11 mouse cellular contexts compared by ENCODE assay signal in genomic region chr2:145888766-145889480, GRCm38 (mm10). TPM values are rescaled to one million over a fixed set of nuclear protein-coding genes. Genes with fewer than 3 reads are reported as not detected.
DNase-seq lines count a peak whose midpoint lies in the region; ATAC-seq and TF ChIP-seq lines count a peak whose summit lies in the region.
"Had no signal": no experiment of that assay in that cellular context is flagged by ENCODE, and none has a peak within 500 bp of the region (broad histone marks: within the 10 kb centered on the region; RNA-seq: fewer than 3 reads in every experiment).

No protein-coding gene starts in this region.

- peaks cover 24% of the 10 kb centered on the region for H3K4me1 ChIP-seq in kidney, adult 2 months (ENCODE audit: control insufficient read depth, insufficient read depth, low read length)
- H3K4me1 ChIP-seq in bone marrow macrophage, adult 2 months (ENCODE audit: control insufficient read depth, insufficient read depth, low read length): peaks cover 72% of the 10 kb centered on the region
- peaks cover 45% of the 10 kb centered on the region for H3K4me1 ChIP-seq in embryonic facial prominence, embryonic 12.5 days
- 0 out of 2 replicates have a peak, but pooled peaks cover 3% of the 10 kb centered on the region for H3K4me1 ChIP-seq in liver, embryonic 11.5 days (replicated peaks; ENCODE audit: control insufficient read depth, insufficient read depth, low read length)

- H3K27me3 ChIP-seq in kidney, adult 2 months (replicated peaks; ENCODE audit: control insufficient read depth, insufficient read depth, low read length): no peaks in the 10 kb centered on the region
- no peaks in the 10 kb centered on the region for H3K27me3 ChIP-seq in embryonic facial prominence, embryonic 12.5 days
- no peaks in the 10 kb centered on the region for H3K27me3 ChIP-seq in liver, embryonic 11.5 days (replicated peaks; ENCODE audit: control insufficient read depth, insufficient read depth, low read length)

- no peak overlapping the region for H3K4me2 ChIP-seq in embryonic facial prominence, embryonic 12.5 days (replicated peaks)
- no peak overlapping the region for H3K4me2 ChIP-seq in liver, embryonic 11.5 days

- no peak overlapping the region for H3K4me3 ChIP-seq in kidney, adult 2 months (ENCODE audit: insufficient read depth, low read depth, low read length)
- H3K4me3 ChIP-seq in bone marrow macrophage, adult 2 months (ENCODE audit: insufficient read depth, low read length): no peak overlapping the region
- H3K4me3 ChIP-seq in embryonic facial prominence, embryonic 12.5 days: no peak overlapping the region
- no peak overlapping the region for H3K4me3 ChIP-seq in liver, embryonic 11.5 days (ENCODE audit: low read depth, low read length)
- H3K4me3 ChIP-seq: forebrain, embryonic 10.5 days had no signal

- DNase-seq in kidney, adult 2 months: no peak
- no peak for DNase-seq in kidney, postnatal 4 days
- no peak for DNase-seq in liver, embryonic 11.5 days (ENCODE audit: low spot score)
- DNase-seq in cerebellum, postnatal 25 days: no peak
- no peak for DNase-seq in spleen, postnatal 4 days (ENCODE audit: low spot score in 2 of 2)
- no peak for DNase-seq in cerebellum, adult 9-11 months
- DNase-seq: adrenal gland, postnatal 25 days had no signal

- H3K9ac ChIP-seq in embryonic facial prominence, embryonic 12.5 days: no peak overlapping the region
- H3K9ac ChIP-seq in liver, embryonic 11.5 days (ENCODE audit: low read depth, low read length): no peak overlapping the region

- ATAC-seq in embryonic facial prominence, embryonic 12.5 days (ENCODE audit: insufficient number of reproducible peaks, insufficient read depth, low FRiP score, low TSS enrichment): no peak; the same call in 1 of the 2 replicates
- ATAC-seq in liver, embryonic 11.5 days (replicated peaks; ENCODE audit: low FRiP score): no peak

- TF ChIP-seq CTCF in kidney, adult 2 months (conservative IDR thresholded peaks at IDR 0.05; ENCODE audit: insufficient read depth, insufficient read length, low read depth, low read length): no peak
- TF ChIP-seq CTCF in bone marrow macrophage, adult 2 months (IDR thresholded peaks at IDR 0.05; ENCODE audit: low read depth, low read length): no peak

- TF ChIP-seq POLR2A in kidney, adult 2 months (IDR thresholded peaks at IDR 0.05; ENCODE audit: low read depth, low read length): no peak
- no peak for TF ChIP-seq POLR2A in bone marrow macrophage, adult 2 months (IDR thresholded peaks at IDR 0.05; ENCODE audit: borderline replicate concordance, low read depth, low read length)

- H3K36me3 ChIP-seq in kidney, adult 2 months (ENCODE audit: control insufficient read depth, insufficient read depth, low read length): peaks cover 5% of the 10 kb centered on the region; the same call in 1 of the 2 replicates
- peaks cover 9% of the 10 kb centered on the region; the same call in 1 of the 2 replicates for H3K36me3 ChIP-seq in embryonic facial prominence, embryonic 12.5 days
- H3K36me3 ChIP-seq in liver, embryonic 11.5 days (ENCODE audit: control insufficient read depth, insufficient read depth, low read length): no peaks in the 10 kb centered on the region
- H3K36me3 ChIP-seq: G1E had no signal

- peak overlapping the region; percentile 84 for H3K27ac ChIP-seq in kidney, adult 2 months (ENCODE audit: insufficient read depth, low read depth, low read length)
- H3K27ac ChIP-seq in bone marrow macrophage, adult 2 months (ENCODE audit: insufficient read depth, low read depth, low read length): peak overlapping the region; percentile 98
- peak overlapping the region; percentile 91 for H3K27ac ChIP-seq in embryonic facial prominence, embryonic 12.5 days
- H3K27ac ChIP-seq in liver, embryonic 11.5 days (ENCODE audit: low read depth, low read length): peak overlapping the region; percentile 22; the same call in 1 of the 2 replicates
- H3K27ac ChIP-seq: forebrain, embryonic 10.5 days had no signal

- 48% methylated on average over 6 of the region's 6 CpGs for whole genome bisulfite sequencing in kidney, adult 2 months
- 33% methylated on average over 6 of the region's 6 CpGs for WGBS in embryonic facial prominence, embryonic 12.5 days
- 68% methylated on average over 6 of the region's 6 CpGs for WGBS in liver, embryonic 11.5 days

- no peaks in the 10 kb centered on the region for H3K9me3 ChIP-seq in embryonic facial prominence, embryonic 12.5 days
- no peaks in the 10 kb centered on the region for H3K9me3 ChIP-seq in liver, embryonic 11.5 days (ENCODE audit: control insufficient read depth, low read length)
- H3K9me3 ChIP-seq: forebrain, embryonic 10.5 days had no signal

RNA-seq across cellular contexts. Expression of gene Naa20, which starts 13.0 kb away (rescaled TPM):
- polyA plus RNA-seq in kidney, adult 2 months (2012; rRNA removed): 33.9 and 43.7 TPM in 2 replicates
- polyA plus RNA-seq in bone marrow macrophage, adult 2 months (2012; ENCODE audit: insufficient read depth, insufficient read length, missing spikeins): 77.3 and 85.4 TPM in 2 replicates
- polyA plus RNA-seq in embryonic facial prominence, embryonic 12.5 days (2016; fragmentation: Nextera tagmentation; extraction: Ambion mirVana): 152 and 156 TPM in 2 replicates
- polyA plus RNA-seq in liver, embryonic 11.5 days (2014; fragmentation: Nextera tagmentation; extraction: Ambion mirVana): 147 and 156 TPM in 2 replicates

RNA-seq across cellular contexts. Expression of gene Cfap61, which starts 45.7 kb away (rescaled TPM):
- polyA plus RNA-seq in kidney, adult 2 months (2012; rRNA removed): 0.29 and 0.38 TPM in 2 replicates
- polyA plus RNA-seq in bone marrow macrophage, adult 2 months (2012; ENCODE audit: insufficient read depth, insufficient read length, missing spikeins): not detected in 2 replicates
- 0.69 and 0.88 TPM in 2 replicates for polyA plus RNA-seq in embryonic facial prominence, embryonic 12.5 days (2016; fragmentation: Nextera tagmentation; extraction: Ambion mirVana)
- polyA plus RNA-seq in liver, embryonic 11.5 days (2014; fragmentation: Nextera tagmentation; extraction: Ambion mirVana): 0.10 TPM in 1 of 2 replicates, not detected in the other
- polyA plus RNA-seq: G1E had no signal

RNA-seq across cellular contexts. Expression of gene Crnkl1, which starts 45.9 kb away (rescaled TPM):
- 5.9 and 8.8 TPM in 2 replicates for polyA plus RNA-seq in kidney, adult 2 months (2012; rRNA removed)
- 18.2 and 22.0 TPM in 2 replicates for polyA plus RNA-seq in bone marrow macrophage, adult 2 months (2012; ENCODE audit: insufficient read depth, insufficient read length, missing spikeins)
- 35.4 and 41.1 TPM in 2 replicates for polyA plus RNA-seq in embryonic facial prominence, embryonic 12.5 days (2016; fragmentation: Nextera tagmentation; extraction: Ambion mirVana)
- 36.2 and 36.9 TPM in 2 replicates for polyA plus RNA-seq in liver, embryonic 11.5 days (2014; fragmentation: Nextera tagmentation; extraction: Ambion mirVana)

Comparison
In these comparisons a context has a peak if more than half of its experiments do, and no peak if none do; other contexts are left out.
1. H3K27ac ChIP-seq: peak in every context shown above with its lines; median percentile 98 in bone marrow macrophage, adult 2 months; 91 in embryonic facial prominence, embryonic 12.5 days; 84 in kidney, adult 2 months; 22 in liver, embryonic 11.5 days.